Mouse (Mus musculus) midbrain, embryonic 14.5 days (tissue): ENCODE data around the gene Ppp1r14b. TPM values are rescaled to one million over a fixed set of nuclear protein-coding genes. Genes with fewer than 3 reads are reported as not detected.

Source experiments
- ATAC-seq: fragments of 200-750 bp; cut with Nextera tagmentation; 2 replicates; pipeline ENCODE4 v1.8.0; 2017; ENCODE audit warnings: moderate number of reproducible peaks, moderate library complexity; ENCODE audit not compliant: low FRiP score, low TSS enrichment
- DNase-seq: peaks from one replicate; pipeline ENCODE4 v3.0.0-alpha.2; 2015
- H3K27ac ChIP-seq: fragments of 300-500 bp; sonication (generic); replicated peaks from 2 replicates; pipeline ENCODE4 v1.5.1; 2014; ENCODE audit warnings: mild to moderate bottlenecking, low read depth, low read length, moderate library complexity
- H3K27me3 ChIP-seq: fragments of 300-500 bp; sonication (generic); 2 replicates; pipeline ENCODE4 v1.6.1; 2014; ENCODE audit warnings: low read length, control low read depth, mixed read lengths; ENCODE audit not compliant: control insufficient read depth, insufficient read depth
- H3K36me3 ChIP-seq: fragments of 300-500 bp; sonication (generic); 2 replicates; pipeline ENCODE4 v1.6.1; 2014; ENCODE audit warnings: low read length, control low read depth; ENCODE audit not compliant: control insufficient read depth, insufficient read depth
- H3K4me1 ChIP-seq: fragments of 300-500 bp; sonication (generic); 2 replicates; pipeline ENCODE4 v1.6.1; 2014; ENCODE audit warnings: mild to moderate bottlenecking, antibody characterized with exemption, low read length, control low read depth; ENCODE audit not compliant: control insufficient read depth, insufficient read depth
- H3K4me2 ChIP-seq: fragments of 300-500 bp; sonication (generic); 2 replicates; pipeline ENCODE4 v1.6.1; 2014; ENCODE audit warnings: mild to moderate bottlenecking, low read length, moderate library complexity
- H3K4me3 ChIP-seq: fragments of 300-500 bp; sonication (generic); replicated peaks from 2 replicates; pipeline ENCODE4 v1.5.1; 2014; ENCODE audit warnings: low read depth, low read length
- H3K9ac ChIP-seq: fragments of 300-500 bp; sonication (generic); replicated peaks from 2 replicates; pipeline ENCODE4 v1.6.1; 2014; ENCODE audit warnings: mild to moderate bottlenecking, low read length, moderate library complexity
- H3K9me3 ChIP-seq: fragments of 300-500 bp; sonication (generic); 2 replicates; pipeline ENCODE4 v1.6.1; 2016; ENCODE audit warnings: low read length, control low read depth, mixed read lengths; ENCODE audit not compliant: control insufficient read depth
- WGBS: fragments of 180-500 bp; shearing (Covaris S2); extraction: QIAGEN DNeasy Blood & Tissue Kit; methylation state at CpG from one replicate; pipeline ENCODE4 v1.1.7; 2014; 5-methylcytosine and 5-hydroxymethylcytosine counted together
- polyA plus RNA-seq: library from polyadenylated mRNA; unstranded; fragments of >200 nt; fragmentation: Nextera tagmentation; extraction: Ambion mirVana; gene quantifications from 2 replicates; pipeline ENCODE4 v1.2.1, GENCODE M21; 2014

Ppp1r14b gene
- polyA plus RNA-seq, 1 experiment from 2014 or later, result 198 TPM

GRCm38 (mm10) chr19:6941372-6942248 lies 33.2 kb upstream of the Ppp1r14b start, which contains the start of gene Bad:
Gene Bad (plus strand): TSS chr19:6941861.
- DNase-seq, result peak; percentile 99
- peak; percentile 86 for ATAC-seq
- H3K9ac ChIP-seq, result peak within 1 kb of the TSS; percentile 92

GRCm38 (mm10) chr19:6942249-6942691 lies 32.5 kb upstream of the Ppp1r14b start, which contains the start of gene Gpr137:
Gene Gpr137 (minus strand): TSS chr19:6942480.
- peak within 1 kb of the TSS; percentile 94 for H3K27ac ChIP-seq
- WGBS, result under 1% methylated on average over 27 of the region's 27 CpGs
- H3K36me3 ChIP-seq, result peaks cover 17% of the 10 kb centered on the region
- H3K4me2 ChIP-seq, result peak within 1 kb of the TSS; percentile 99
- ATAC-seq, result peak; percentile 84
- peak; percentile 92 for DNase-seq
- H3K9me3 ChIP-seq, result no peaks in the 10 kb centered on the region
- peak within 1 kb of the TSS; percentile 92 for H3K9ac ChIP-seq
- peaks cover 26% of the 10 kb centered on the region for H3K4me1 ChIP-seq
- no peaks in the 10 kb centered on the region for H3K27me3 ChIP-seq
- peak within 1 kb of the TSS; percentile 85 for H3K4me3 ChIP-seq

More at GRCm38 (mm10) chr19:6941372-6942248, 33.2 kb upstream of the Ppp1r14b start, which contains the start of gene Bad:
- Histone ChIP-seq H3K4me1 (peaks cover 26% of the 10 kb centered on the region), H3K4me2 (peak within 1 kb of the TSS; percentile 99), H3K27ac (peak within 1 kb of the TSS; percentile 94), H3K36me3 (peaks cover 17% of the 10 kb centered on the region), H3K9me3 (no peaks in the 10 kb centered on the region), H3K27me3 (no peaks in the 10 kb centered on the region), H3K4me3 (peak within 1 kb of the TSS; percentile 85)
- whole genome bisulfite sequencing, result under 1% methylated on average over 83 of the region's 83 CpGs

GRCm38 (mm10) chr19:6942764-6943163 lies 32.0 kb upstream of the Ppp1r14b start:
- Histone ChIP-seq H3K4me3 (peak overlapping the region; percentile 85), H3K9ac (peak overlapping the region; percentile 92), H3K27ac (peak overlapping the region; percentile 94), H3K4me1 (peaks cover 26% of the 10 kb centered on the region), H3K4me2 (peak overlapping the region; percentile 99), H3K36me3 (peaks cover 17% of the 10 kb centered on the region), H3K9me3 (no peaks in the 10 kb centered on the region), H3K27me3 (no peaks in the 10 kb centered on the region)
- WGBS, result 28% methylated on average over 5 of the region's 5 CpGs
- DNase-seq, result no peak
- ATAC-seq, result no peak

- ATAC-seq, result no peak
- H3K4me2 ChIP-seq, result no peak overlapping the region; the same call in 1 of the 2 replicates
- peaks cover 26% of the 10 kb centered on the region for H3K4me1 ChIP-seq
- H3K9ac ChIP-seq, result no peak overlapping the region
- peaks cover 12% of the 10 kb centered on the region for H3K36me3 ChIP-seq
- 94% methylated on average over 6 of the region's 6 CpGs for WGBS
- no peak overlapping the region for H3K27ac ChIP-seq
- no peaks in the 10 kb centered on the region for H3K9me3 ChIP-seq
- H3K27me3 ChIP-seq, result no peaks in the 10 kb centered on the region
- no peak for DNase-seq
- H3K4me3 ChIP-seq, result no peak overlapping the region
These were observed 31.1 kb upstream of the Ppp1r14b start for GRCm38 (mm10) chr19:6943709-6944108.

- DNase-seq, result no peak
- no peak overlapping the region for H3K27ac ChIP-seq
- H3K4me1 ChIP-seq, result peaks cover 19% of the 10 kb centered on the region
- no peak for ATAC-seq
- H3K4me3 ChIP-seq, result no peak overlapping the region
- no peak overlapping the region for H3K4me2 ChIP-seq
- H3K27me3 ChIP-seq, result no peaks in the 10 kb centered on the region
- no peak overlapping the region for H3K9ac ChIP-seq
- 55% methylated on average over 4 of the region's 4 CpGs for WGBS
- peaks cover 10% of the 10 kb centered on the region for H3K36me3 ChIP-seq
- no peaks in the 10 kb centered on the region for H3K9me3 ChIP-seq
These were observed 27.0 kb upstream of the Ppp1r14b start for GRCm38 (mm10) chr19:6947742-6948141.

- ATAC-seq (no peak), DNase-seq (no peak)
- H3K4me1 ChIP-seq, result peaks cover 19% of the 10 kb centered on the region
- H3K36me3 ChIP-seq, result peaks cover 10% of the 10 kb centered on the region
- WGBS, result 83% methylated on average over 4 of the region's 4 CpGs
- H3K9me3 ChIP-seq, result no peaks in the 10 kb centered on the region
- no peak overlapping the region for H3K4me3 ChIP-seq
- H3K27me3 ChIP-seq, result no peaks in the 10 kb centered on the region
- H3K4me2 ChIP-seq, result no peak overlapping the region
- no peak overlapping the region for H3K9ac ChIP-seq
- no peak overlapping the region for H3K27ac ChIP-seq
These were observed 26.6 kb upstream of the Ppp1r14b start for GRCm38 (mm10) chr19:6948186-6948585.

- H3K9ac ChIP-seq, result no peak overlapping the region
- H3K4me2 ChIP-seq, result peak overlapping the region; percentile 97
- H3K4me3 ChIP-seq, result no peak overlapping the region
- no peak overlapping the region for H3K27ac ChIP-seq
- DNase-seq (no peak), ATAC-seq (no peak)
- peaks cover 20% of the 10 kb centered on the region for H3K4me1 ChIP-seq
- WGBS, result 90% methylated on average over 5 of the region's 5 CpGs
- no peaks in the 10 kb centered on the region for H3K27me3 ChIP-seq
- H3K36me3 ChIP-seq, result peaks cover 10% of the 10 kb centered on the region
- H3K9me3 ChIP-seq, result no peaks in the 10 kb centered on the region
These were observed 25.2 kb upstream of the Ppp1r14b start for GRCm38 (mm10) chr19:6949532-6949931.

GRCm38 (mm10) chr19:6949951-6950350 lies 24.8 kb upstream of the Ppp1r14b start:
- H3K4me3 ChIP-seq, result peak overlapping the region; percentile 50
- H3K4me2 ChIP-seq, result peak overlapping the region; percentile 97
- no peaks in the 10 kb centered on the region for H3K27me3 ChIP-seq
- DNase-seq (no peak), ATAC-seq (no peak)
- H3K9ac ChIP-seq, result peak overlapping the region; percentile 69
- peaks cover 20% of the 10 kb centered on the region for H3K4me1 ChIP-seq
- H3K36me3 ChIP-seq, result peaks cover 10% of the 10 kb centered on the region
- H3K9me3 ChIP-seq, result no peaks in the 10 kb centered on the region
- 0 out of 2 replicates have a peak overlapping the region, but pooled peaks have one; percentile 84 for H3K27ac ChIP-seq
- WGBS, result 46% methylated on average over 5 of the region's 5 CpGs
